Mouse (Mus musculus): ENCODE measurements at regions not wholly inside any gene's neighbourhood (a gene's known extent, or its start where the extent isn't known, plus 50 kb on each side); places are given as distances from the start of the nearest gene placed in this dataset.

GRCm38 (mm10) chr1:23265556-23266232, 131.9 kb downstream of the Ogfrl1 start:
- no peak for TF ChIP-seq CTCF (IDR thresholded peaks at IDR 0.05; ENCODE audit: control insufficient read depth, insufficient read depth, low read length)
- no peak for TF ChIP-seq POLR2A (IDR thresholded peaks at IDR 0.05; ENCODE audit: borderline replicate concordance, control insufficient read depth, low read depth, low read length)

All from bone marrow, adult 2 months (tissue).